Mouse (Mus musculus) erythroblast, embryonic 14.5 days (primary cell): ENCODE measurements around the gene Kmt2e.

ENCODE experiments used
- GATA1 ChIP-seq: IDR thresholded peaks from 2 replicates; pipeline ENCODE4 v1.6.1; 2012; ENCODE audit warnings: low read length, inconsistent platforms, mixed read lengths
- TAL1 ChIP-seq: IDR thresholded peaks from 3 replicates; pipeline ENCODE4 v1.6.1; 2012; ENCODE audit warnings: low read length, inconsistent platforms, mixed read lengths

GRCm38 (mm10) chr5:23394366-23395145, 39.7 kb upstream of the Kmt2e start:
- TF ChIP-seq TAL1: no peak
- no peak for TF ChIP-seq GATA1
